In genomic region chr17:35257824-35258491, GRCm38 (mm10) we compare ENCODE assay signal across 8 mouse cellular contexts. TPM values are rescaled to one million over a fixed set of nuclear protein-coding genes. Genes with fewer than 3 reads are reported as not detected.
DNase-seq lines count a peak whose midpoint lies in the region; ATAC-seq and TF ChIP-seq lines count a peak whose summit lies in the region.

No protein-coding gene starts in this region.

- TF ChIP-seq POLR2A in brain, embryonic 14.5 days (IDR thresholded peaks at IDR 0.05; ENCODE audit: borderline replicate concordance, extremely low read depth, insufficient read depth, insufficient read length, poor library complexity, severe bottlenecking), result no peak
- TF ChIP-seq POLR2A in myocyte (IDR thresholded peaks at IDR 0.05; ENCODE audit: insufficient read length, low read depth), result no peak

- WGBS in heart, embryonic 13.5 days, result 12% methylated on average over 17 of the region's 17 CpGs
- WGBS in kidney, postnatal 0 days, result 11% methylated on average over 17 of the region's 17 CpGs
- 14% methylated on average over 17 of the region's 17 CpGs for WGBS in liver, embryonic 11.5 days

- peak overlapping the region; percentile 66 for H3K4me2 ChIP-seq in heart, embryonic 13.5 days
- H3K4me2 ChIP-seq in kidney, postnatal 0 days (ENCODE audit: low read length), result peak overlapping the region; percentile 54
- peak overlapping the region; percentile 78 for H3K4me2 ChIP-seq in liver, embryonic 11.5 days
- peak overlapping the region; percentile 76 for H3K4me2 ChIP-seq in myocyte (ENCODE audit: low read depth)

- no peak overlapping the region for H3ac ChIP-seq in myocyte (ENCODE audit: control insufficient read depth, insufficient read length)

- H3K79me2 ChIP-seq in myocyte (ENCODE audit: control insufficient read depth, insufficient read depth), result no peaks in the 10 kb centered on the region

- peaks cover 39% of the 10 kb centered on the region for H3K27me3 ChIP-seq in heart, embryonic 13.5 days (replicated peaks)
- H3K27me3 ChIP-seq in kidney, postnatal 0 days (ENCODE audit: insufficient read depth, low read length), result no peaks in the 10 kb centered on the region
- H3K27me3 ChIP-seq in liver, embryonic 11.5 days (replicated peaks; ENCODE audit: control insufficient read depth, insufficient read depth, low read length), result no peaks in the 10 kb centered on the region; the same call in 1 of the 2 replicates
- no peaks in the 10 kb centered on the region for H3K27me3 ChIP-seq in myocyte (ENCODE audit: control insufficient read depth, insufficient read depth, insufficient read length)

- TF ChIP-seq CTCF in brain, embryonic 14.5 days (IDR thresholded peaks at IDR 0.05; ENCODE audit: borderline replicate concordance, extremely low read depth, insufficient read depth, insufficient read length), result peak; percentile 86
- peak; percentile 83 for TF ChIP-seq CTCF in kidney, postnatal 0 days (IDR thresholded peaks at IDR 0.05; ENCODE audit: low read depth)

- H3K9ac ChIP-seq in heart, embryonic 13.5 days, result peak overlapping the region; percentile 61
- H3K9ac ChIP-seq in kidney, postnatal 0 days (ENCODE audit: low read depth, low read length), result no peak overlapping the region
- H3K9ac ChIP-seq in liver, embryonic 11.5 days (ENCODE audit: low read depth, low read length), result peak overlapping the region; percentile 58

- H3K4me1 ChIP-seq in heart, embryonic 13.5 days, result peaks cover 5% of the 10 kb centered on the region; the same call in 1 of the 2 replicates
- H3K4me1 ChIP-seq in kidney, postnatal 0 days (replicated peaks; ENCODE audit: insufficient read depth, low read length), result no peaks in the 10 kb centered on the region
- 0 out of 2 replicates have a peak, but pooled peaks cover 2% of the 10 kb centered on the region for H3K4me1 ChIP-seq in liver, embryonic 11.5 days (replicated peaks; ENCODE audit: control insufficient read depth, insufficient read depth, low read length)

- 0 out of 2 replicates have a peak, but pooled peaks have one; percentile 14 for ATAC-seq in heart, embryonic 13.5 days (ENCODE audit: extremely low read depth, insufficient number of reproducible peaks, low FRiP score, low TSS enrichment)
- 0 out of 2 replicates have a peak, but pooled peaks have one; percentile 13 for ATAC-seq in kidney, postnatal 0 days (replicated peaks; ENCODE audit: low FRiP score, low read depth)
- peak; percentile 32; the same call in 1 of the 2 replicates for ATAC-seq in liver, embryonic 11.5 days (replicated peaks; ENCODE audit: low FRiP score)

- no peak overlapping the region for H3K27ac ChIP-seq in heart, embryonic 13.5 days (replicated peaks)
- H3K27ac ChIP-seq in kidney, postnatal 0 days, result no peak overlapping the region
- peak overlapping the region; percentile 45; the same call in 1 of the 2 replicates for H3K27ac ChIP-seq in liver, embryonic 11.5 days (ENCODE audit: low read depth, low read length)

- peak; percentile 95 for DNase-seq in CD4-positive helper T cell, adult 2 months (ENCODE audit: low read depth, low spot score)
- DNase-seq in brain, embryonic 14.5 days (ENCODE audit: low read depth), result peak; percentile 92
- DNase-seq in fibroblast of lung, adult 2 months (ENCODE audit: low read depth), result peak; percentile 84
- DNase-seq in kidney, postnatal 0 days (ENCODE audit: low spot score), result peak; percentile 94
- DNase-seq in liver, embryonic 11.5 days (ENCODE audit: low spot score), result peak; percentile 82
- DNase-seq in spleen, postnatal 4 days (ENCODE audit: low spot score in 2 of 2), result peak; percentile 94 to 98

- H3K4me3 ChIP-seq in heart, embryonic 13.5 days, result peak overlapping the region; percentile 38
- H3K4me3 ChIP-seq in kidney, postnatal 0 days (replicated peaks; ENCODE audit: low read depth, low read length), result peak overlapping the region; percentile 10; the same call in 1 of the 2 replicates
- H3K4me3 ChIP-seq in liver, embryonic 11.5 days (ENCODE audit: low read depth, low read length), result peak overlapping the region; percentile 46
- H3K4me3 ChIP-seq in myocyte, result peak overlapping the region; percentile 20

- peaks cover 15% of the 10 kb centered on the region for H3K36me3 ChIP-seq in heart, embryonic 13.5 days
- H3K36me3 ChIP-seq in kidney, postnatal 0 days (ENCODE audit: insufficient read depth, low read length), result peaks cover 11% of the 10 kb centered on the region
- H3K36me3 ChIP-seq in liver, embryonic 11.5 days (ENCODE audit: control insufficient read depth, insufficient read depth, low read length), result peaks cover 9% of the 10 kb centered on the region
- H3K36me3 ChIP-seq in myocyte (ENCODE audit: control insufficient read depth, insufficient read depth), result no peaks in the 10 kb centered on the region

- no peaks in the 10 kb centered on the region for H3K9me3 ChIP-seq in heart, embryonic 13.5 days
- no peaks in the 10 kb centered on the region for H3K9me3 ChIP-seq in kidney, postnatal 0 days (replicated peaks; ENCODE audit: low read length)
- H3K9me3 ChIP-seq in liver, embryonic 11.5 days (ENCODE audit: control insufficient read depth, low read length), result no peaks in the 10 kb centered on the region

TF ChIP-seq in myocyte, 11 proteins besides CTCF, POLR2A, EP300 and RAD21:
- TF ChIP-seq MYOG (IDR thresholded peaks at IDR 0.05; ENCODE audit: control insufficient read depth in 1 of 3, insufficient read depth in 1 of 3, insufficient read length in 2 of 3, low read depth in 2 of 3), result peak in 1 of 3 experiments; percentile 37
- peak; percentile 96 for TF ChIP-seq USF1 (IDR thresholded peaks at IDR 0.05; ENCODE audit: low read depth)
- peak; percentile 47 for TF ChIP-seq TCF12 (IDR thresholded peaks at IDR 0.05; ENCODE audit: insufficient read depth, poor library complexity, severe bottlenecking)
- no peak for TF ChIP-seq SRF (IDR thresholded peaks at IDR 0.05; ENCODE audit: control insufficient read depth, insufficient read length, low read depth)
- no peak for TF ChIP-seq CEBPB (IDR thresholded peaks at IDR 0.05; ENCODE audit: insufficient read depth, poor library complexity, severe bottlenecking)
- peak; percentile 25 to 85 (median 73) for TF ChIP-seq MYOD1 (IDR thresholded peaks at IDR 0.05; ENCODE audit: control insufficient read depth in 1 of 3, insufficient read length in 2 of 3, low read depth in 2 of 3)

RNA-seq across cellular contexts. Expression of gene H2-D1, which starts 4.6 kb away (rescaled TPM):
- polyA plus RNA-seq in brain, embryonic 14.5 days (2012; rRNA removed), result 37.1 and 39.5 TPM in 2 replicates
- 43.4 and 48.6 TPM in 2 replicates for polyA plus RNA-seq in heart, embryonic 13.5 days (2015; fragmentation: Nextera tagmentation; extraction: Ambion mirVana)
- 111 and 125 TPM in 2 replicates for polyA plus RNA-seq in kidney, postnatal 0 days (2015; fragmentation: Nextera tagmentation; extraction: Ambion mirVana)
- 88.0 and 90.8 TPM in 2 replicates for polyA plus RNA-seq in liver, embryonic 11.5 days (2014; fragmentation: Nextera tagmentation; extraction: Ambion mirVana)
- polyA plus RNA-seq in myocyte (2012; fragmentation: generic; extraction: Trizol), result 38.3 TPM

RNA-seq across cellular contexts. Expression of gene Ddx39b, which starts 16.4 kb away (rescaled TPM):
- 887 and 1,110 TPM in 2 replicates for polyA plus RNA-seq in brain, embryonic 14.5 days (2012; rRNA removed)
- 279 TPM in 2 replicates for polyA plus RNA-seq in heart, embryonic 13.5 days (2015; fragmentation: Nextera tagmentation; extraction: Ambion mirVana)
- polyA plus RNA-seq in kidney, postnatal 0 days (2015; fragmentation: Nextera tagmentation; extraction: Ambion mirVana), result 303 and 329 TPM in 2 replicates
- polyA plus RNA-seq in liver, embryonic 11.5 days (2014; fragmentation: Nextera tagmentation; extraction: Ambion mirVana), result 432 and 439 TPM in 2 replicates
- 268 TPM for polyA plus RNA-seq in myocyte (2012; fragmentation: generic; extraction: Trizol)

RNA-seq across cellular contexts. Expression of gene Nfkbil1, which starts 22.4 kb away (rescaled TPM):
- 13.4 and 17.3 TPM in 2 replicates for polyA plus RNA-seq in brain, embryonic 14.5 days (2012; rRNA removed)
- 7.6 and 8.1 TPM in 2 replicates for polyA plus RNA-seq in heart, embryonic 13.5 days (2015; fragmentation: Nextera tagmentation; extraction: Ambion mirVana)
- 11.7 and 14.5 TPM in 2 replicates for polyA plus RNA-seq in kidney, postnatal 0 days (2015; fragmentation: Nextera tagmentation; extraction: Ambion mirVana)
- polyA plus RNA-seq in liver, embryonic 11.5 days (2014; fragmentation: Nextera tagmentation; extraction: Ambion mirVana), result 4.6 and 5.4 TPM in 2 replicates
- polyA plus RNA-seq in myocyte (2012; fragmentation: generic; extraction: Trizol), result 27.1 TPM

RNA-seq across cellular contexts. Expression of gene Atp6v1g2, which starts 24.5 kb away (rescaled TPM):
- 72.5 and 74.9 TPM in 2 replicates for polyA plus RNA-seq in brain, embryonic 14.5 days (2012; rRNA removed)
- 10.6 and 10.7 TPM in 2 replicates for polyA plus RNA-seq in heart, embryonic 13.5 days (2015; fragmentation: Nextera tagmentation; extraction: Ambion mirVana)
- 6.6 and 6.7 TPM in 2 replicates for polyA plus RNA-seq in kidney, postnatal 0 days (2015; fragmentation: Nextera tagmentation; extraction: Ambion mirVana)
- 2.6 and 2.9 TPM in 2 replicates for polyA plus RNA-seq in liver, embryonic 11.5 days (2014; fragmentation: Nextera tagmentation; extraction: Ambion mirVana)
- polyA plus RNA-seq in myocyte (2012; fragmentation: generic; extraction: Trizol), result 2.0 TPM

RNA-seq across cellular contexts. Expression of gene Gm16181, which starts 37.3 kb away (rescaled TPM):
- not detected in 2 replicates for polyA plus RNA-seq in brain, embryonic 14.5 days (2012; rRNA removed)
- not detected in 2 replicates for polyA plus RNA-seq in heart, embryonic 13.5 days (2015; fragmentation: Nextera tagmentation; extraction: Ambion mirVana)
- 0.25 and 0.29 TPM in 2 replicates for polyA plus RNA-seq in kidney, postnatal 0 days (2015; fragmentation: Nextera tagmentation; extraction: Ambion mirVana)
- polyA plus RNA-seq in liver, embryonic 11.5 days (2014; fragmentation: Nextera tagmentation; extraction: Ambion mirVana), result 0.53 TPM in 1 of 2 replicates, not detected in the other
- 0.18 TPM for polyA plus RNA-seq in myocyte (2012; fragmentation: generic; extraction: Trizol)
